In genomic region chr2:173235435-173236332, GRCm38 (mm10) we compare ENCODE assay signal across 8 mouse cellular contexts. TPM values are rescaled to one million over a fixed set of nuclear protein-coding genes. Genes with fewer than 3 reads are reported as not detected.
DNase-seq lines count a peak whose midpoint lies in the region; ATAC-seq lines count a peak whose summit lies in the region.

No protein-coding gene starts in this region.

- no peaks in the 10 kb centered on the region for H3K36me3 ChIP-seq in liver, embryonic 12.5 days
- no peaks in the 10 kb centered on the region for H3K36me3 ChIP-seq in liver, embryonic 11.5 days (ENCODE audit: control insufficient read depth, insufficient read depth, low read length)
- peaks cover 30% of the 10 kb centered on the region for H3K36me3 ChIP-seq in hindbrain, embryonic 13.5 days

- H3K9me3 ChIP-seq in liver, embryonic 12.5 days (replicated peaks): no peaks in the 10 kb centered on the region
- no peaks in the 10 kb centered on the region for H3K9me3 ChIP-seq in liver, embryonic 11.5 days (ENCODE audit: control insufficient read depth, low read length)
- no peaks in the 10 kb centered on the region for H3K9me3 ChIP-seq in hindbrain, embryonic 13.5 days

- H3K4me2 ChIP-seq in liver, embryonic 12.5 days: no peak overlapping the region
- H3K4me2 ChIP-seq in liver, embryonic 11.5 days: no peak overlapping the region
- H3K4me2 ChIP-seq in hindbrain, embryonic 13.5 days: peak overlapping the region; percentile 4; the same call in 1 of the 2 replicates

- peaks cover 6% of the 10 kb centered on the region; the same call in 1 of the 2 replicates for H3K27me3 ChIP-seq in liver, embryonic 12.5 days (replicated peaks)
- no peaks in the 10 kb centered on the region for H3K27me3 ChIP-seq in liver, embryonic 11.5 days (replicated peaks; ENCODE audit: control insufficient read depth, insufficient read depth, low read length)
- H3K27me3 ChIP-seq in hindbrain, embryonic 13.5 days: no peaks in the 10 kb centered on the region

- peaks cover 7% of the 10 kb centered on the region; the same call in 1 of the 2 replicates for H3K4me1 ChIP-seq in liver, embryonic 12.5 days
- H3K4me1 ChIP-seq in liver, embryonic 11.5 days (replicated peaks; ENCODE audit: control insufficient read depth, insufficient read depth, low read length): no peaks in the 10 kb centered on the region; the same call in none of the 2 replicates
- H3K4me1 ChIP-seq in hindbrain, embryonic 13.5 days (replicated peaks): peaks cover 90% of the 10 kb centered on the region

- WGBS in liver, embryonic 12.5 days (ENCODE audit: insufficient replicate concordance): 53% methylated on average over 8 of the region's 8 CpGs
- WGBS in liver, embryonic 11.5 days: 53% methylated on average over 8 of the region's 8 CpGs
- 49% methylated on average over 7 of the region's 8 CpGs for WGBS in hindbrain, embryonic 13.5 days

- H3K27ac ChIP-seq in liver, embryonic 12.5 days: 0 out of 2 replicates have a peak overlapping the region, but pooled peaks have one; percentile 14
- H3K27ac ChIP-seq in liver, embryonic 11.5 days (ENCODE audit: low read depth, low read length): no peak overlapping the region
- H3K27ac ChIP-seq in hindbrain, embryonic 13.5 days: peak overlapping the region; percentile 55; the same call in 1 of the 2 replicates

- ATAC-seq in liver, embryonic 12.5 days: no peak
- ATAC-seq in liver, embryonic 11.5 days (replicated peaks; ENCODE audit: low FRiP score): no peak
- no peak for ATAC-seq in hindbrain, embryonic 13.5 days (ENCODE audit: low FRiP score)

- H3K4me3 ChIP-seq in liver, embryonic 12.5 days: no peak overlapping the region
- H3K4me3 ChIP-seq in liver, embryonic 11.5 days (ENCODE audit: low read depth, low read length): no peak overlapping the region
- no peak overlapping the region for H3K4me3 ChIP-seq in hindbrain, embryonic 13.5 days

- peak; percentile 62 to 76 for DNase-seq in cerebellum, postnatal 10 days
- no peak for DNase-seq in cerebellum, adult 11-12 months
- no peak for DNase-seq in liver, embryonic 11.5 days (ENCODE audit: low spot score)
- peak; percentile 42 for DNase-seq in naive thymus-derived CD4-positive, alpha-beta T cell, adult 2 months (ENCODE audit: low read depth)
- DNase-seq in Muller cell, postnatal 12 days (ENCODE audit: inconsistent ontology term): no peak
- DNase-seq in right cerebral cortex, postnatal 25 days: no peak

- no peak overlapping the region for H3K9ac ChIP-seq in liver, embryonic 12.5 days
- H3K9ac ChIP-seq in liver, embryonic 11.5 days (ENCODE audit: low read depth, low read length): no peak overlapping the region
- H3K9ac ChIP-seq in hindbrain, embryonic 13.5 days: peak overlapping the region; percentile 39; the same call in 1 of the 2 replicates

RNA-seq across cellular contexts. Expression of gene Zbp1, which starts 17.0 kb away (rescaled TPM):
- polyA plus RNA-seq in liver, embryonic 12.5 days (2016; fragmentation: Nextera tagmentation; extraction: Ambion mirVana): 0.21 and 0.36 TPM in 2 replicates
- not detected in 2 replicates for polyA plus RNA-seq in liver, embryonic 11.5 days (2014; fragmentation: Nextera tagmentation; extraction: Ambion mirVana)
- polyA plus RNA-seq in hindbrain, embryonic 13.5 days (2015; fragmentation: Nextera tagmentation; extraction: Ambion mirVana): 0.16 and 0.29 TPM in 2 replicates

RNA-seq across cellular contexts. Expression of gene Pmepa1, which starts 40.6 kb away (rescaled TPM):
- polyA plus RNA-seq in liver, embryonic 12.5 days (2016; fragmentation: Nextera tagmentation; extraction: Ambion mirVana): 0.24 and 0.37 TPM in 2 replicates
- 0.95 and 1.2 TPM in 2 replicates for polyA plus RNA-seq in liver, embryonic 11.5 days (2014; fragmentation: Nextera tagmentation; extraction: Ambion mirVana)
- 4.7 and 5.2 TPM in 2 replicates for polyA plus RNA-seq in hindbrain, embryonic 13.5 days (2015; fragmentation: Nextera tagmentation; extraction: Ambion mirVana)

Comparison
In these comparisons a context has a peak if more than half of its experiments do, and no peak if none do; other contexts are left out.
1. DNase-seq: peak in cerebellum, postnatal 10 days (2 of 2) and naive thymus-derived CD4-positive, alpha-beta T cell, adult 2 months (single experiment); none in cerebellum, adult 11-12 months (single experiment), liver, embryonic 11.5 days (single experiment), Muller cell, postnatal 12 days (single experiment) and right cerebral cortex, postnatal 25 days (single experiment).